Mouse (Mus musculus) ES-Bruce4 (cell line): ENCODE measurements around the gene Maff. TPM values are rescaled to one million over a fixed set of nuclear protein-coding genes. Genes with fewer than 3 reads are reported as not detected.
A peak's percentile ranks its signal among the peaks of the same experiment; 100 is the strongest.

ENCODE experiments used
- H3K27ac ChIP-seq: 2 replicates; pipeline ENCODE4 v1.5.1; 2012; ENCODE audit warnings: low read length, inconsistent platforms; ENCODE audit not compliant: insufficient read depth
- H3K27me3 ChIP-seq: 2 replicates; pipeline ENCODE4 v1.6.1; 2012; ENCODE audit warnings: mild to moderate bottlenecking, low read length, inconsistent platforms; ENCODE audit not compliant: control insufficient read depth, poor library complexity, insufficient read depth, severe bottlenecking
- H3K36me3 ChIP-seq: 2 replicates; pipeline ENCODE4 v1.6.1; 2012; ENCODE audit warnings: inconsistent platforms, mild to moderate bottlenecking, low read length, moderate library complexity; ENCODE audit not compliant: control insufficient read depth, poor library complexity, insufficient read depth, severe bottlenecking
- H3K4me1 ChIP-seq: one replicate; pipeline ENCODE4 v1.8.1; 2011; ENCODE audit warnings: low read length; ENCODE audit not compliant: control insufficient read depth, insufficient read depth
- H3K4me3 ChIP-seq: 2 replicates; pipeline ENCODE4 v1.5.1; 2011; ENCODE audit warnings: low read depth, mild to moderate bottlenecking, low read length
- H3K9ac ChIP-seq: 2 replicates; pipeline ENCODE4 v1.6.1; 2012; ENCODE audit warnings: low read depth, mild to moderate bottlenecking, inconsistent platforms; ENCODE audit not compliant: poor library complexity, severe bottlenecking
- H3K9me3 ChIP-seq: replicated peaks from 2 replicates; pipeline ENCODE4 v1.6.1; 2012; ENCODE audit warnings: mild to moderate bottlenecking, low read length, inconsistent platforms; ENCODE audit not compliant: control insufficient read depth, poor library complexity, insufficient read depth, severe bottlenecking
- CTCF ChIP-seq: IDR thresholded peaks from one replicate; pipeline ENCODE4 v1.8.1; 2011; ENCODE audit warnings: low read depth, low read length
- EP300 ChIP-seq: IDR thresholded peaks from 2 replicates; pipeline ENCODE4 v1.6.1; 2011; ENCODE audit warnings: low read depth, low read length; ENCODE audit not compliant: insufficient read depth
- POLR2A ChIP-seq: IDR thresholded peaks from one replicate; pipeline ENCODE4 v1.8.1; 2011; ENCODE audit warnings: low read length; ENCODE audit not compliant: insufficient read depth
- polyA plus RNA-seq: library from polyadenylated mRNA; stranded (reverse); fragments of >200 nt; gene quantifications from 2 replicates; pipeline ENCODE4 v1.2.4, GENCODE M21; 2011; ENCODE audit warnings: low read depth; ENCODE audit not compliant: missing spikeins, insufficient read depth, insufficient read length

Maff gene
- polyA plus RNA-seq, 1 experiment = 12.3 TPM

- H3K9ac ChIP-seq = no peak overlapping the region
- no peak overlapping the region for H3K27ac ChIP-seq
- H3K27me3 ChIP-seq = no peaks in the 10 kb centered on the region
- H3K4me3 ChIP-seq = no peak overlapping the region
- H3K36me3 ChIP-seq = no peaks in the 10 kb centered on the region
- TF ChIP-seq POLR2A (no peak), CTCF (no peak), EP300 (no peak)
- peaks cover 4% of the 10 kb centered on the region for H3K4me1 ChIP-seq
- no peaks in the 10 kb centered on the region for H3K9me3 ChIP-seq
These were observed 4.4 kb downstream of the Maff start for GRCm38 (mm10) chr15:79350866-79351265.

GRCm38 (mm10) chr15:79351331-79351767, 4.9 kb downstream of the Maff start:
- no peak overlapping the region for H3K27ac ChIP-seq
- TF ChIP-seq EP300 = no peak
- no peak for TF ChIP-seq CTCF
- TF ChIP-seq POLR2A = no peak

GRCm38 (mm10) chr15:79352479-79352878, 6.1 kb downstream of the Maff start:
- Histone ChIP-seq H3K9me3 (no peaks in the 10 kb centered on the region), H3K4me3 (no peak overlapping the region), H3K27me3 (no peaks in the 10 kb centered on the region), H3K9ac (no peak overlapping the region), H3K27ac (no peak overlapping the region), H3K36me3 (no peaks in the 10 kb centered on the region), H3K4me1 (peaks cover 4% of the 10 kb centered on the region)
- TF ChIP-seq EP300 (0 out of 2 replicates have a peak, but pooled peaks have one; percentile 17), POLR2A (no peak)

More at GRCm38 (mm10) chr15:79351331-79351767, 4.9 kb downstream of the Maff start:
- Histone ChIP-seq H3K36me3 (no peaks in the 10 kb centered on the region), H3K27me3 (no peaks in the 10 kb centered on the region), H3K4me3 (no peak overlapping the region), H3K9me3 (no peaks in the 10 kb centered on the region), H3K9ac (0 out of 2 replicates have a peak overlapping the region, but pooled peaks have one; percentile 3), H3K4me1 (peaks cover 4% of the 10 kb centered on the region)

GRCm38 (mm10) chr15:79353690-79354305, 7.4 kb downstream of the Maff start:
- Histone ChIP-seq H3K9ac (no peak overlapping the region), H3K9me3 (no peaks in the 10 kb centered on the region), H3K4me1 (peaks cover 4% of the 10 kb centered on the region), H3K4me3 (no peak overlapping the region), H3K27me3 (no peaks in the 10 kb centered on the region), H3K27ac (no peak overlapping the region), H3K36me3 (no peaks in the 10 kb centered on the region)
- TF ChIP-seq EP300 (no peak), CTCF (no peak), POLR2A (no peak)

GRCm38 (mm10) chr15:79354619-79355018, 8.2 kb downstream of the Maff start:
- TF ChIP-seq CTCF (no peak), EP300 (no peak), POLR2A (no peak)
- H3K4me3 ChIP-seq = no peak overlapping the region
- H3K36me3 ChIP-seq = no peaks in the 10 kb centered on the region
- peaks cover 4% of the 10 kb centered on the region for H3K4me1 ChIP-seq
- no peaks in the 10 kb centered on the region for H3K27me3 ChIP-seq
- no peaks in the 10 kb centered on the region for H3K9me3 ChIP-seq
- no peak overlapping the region for H3K9ac ChIP-seq
- no peak overlapping the region for H3K27ac ChIP-seq

- Histone ChIP-seq H3K4me1 (peaks cover 9% of the 10 kb centered on the region), H3K9ac (peak overlapping the region; percentile 78)
These were observed 10.1 kb downstream of the Maff start for GRCm38 (mm10) chr15:79356481-79356880.

More at GRCm38 (mm10) chr15:79356481-79356880, 10.1 kb downstream of the Maff start:
- H3K27me3 ChIP-seq = no peaks in the 10 kb centered on the region
- H3K4me3 ChIP-seq = peak overlapping the region; percentile 80
- no peaks in the 10 kb centered on the region for H3K9me3 ChIP-seq
- no peak overlapping the region for H3K27ac ChIP-seq
- no peaks in the 10 kb centered on the region for H3K36me3 ChIP-seq
- TF ChIP-seq CTCF (no peak), EP300 (no peak)
